Mouse (Mus musculus) thymus, adult 2 months (tissue): ENCODE measurements at regions not wholly inside any gene's neighbourhood (a gene's known extent, or its start where the extent isn't known, plus 50 kb on each side); places are given as distances from the start of the nearest gene placed in this dataset.

Source experiments
- CTCF ChIP-seq: fragments of 200-500 bp; IDR thresholded peaks from 2 replicates; pipeline ENCODE4 v1.5.1; 2012; ENCODE audit warnings: mild to moderate bottlenecking, control low read depth, low read length, moderate library complexity, borderline replicate concordance; ENCODE audit not compliant: control insufficient read depth, poor library complexity, insufficient read depth; ENCODE audit errors: extremely low read depth
- POLR2A ChIP-seq: fragments of 200-500 bp; IDR thresholded peaks from 2 replicates; pipeline ENCODE4 v1.6.1; 2012; ENCODE audit warnings: mild to moderate bottlenecking, low read length, control low read depth, moderate library complexity; ENCODE audit not compliant: control insufficient read depth, poor library complexity, insufficient read depth; ENCODE audit errors: extremely low read depth

DNA sequence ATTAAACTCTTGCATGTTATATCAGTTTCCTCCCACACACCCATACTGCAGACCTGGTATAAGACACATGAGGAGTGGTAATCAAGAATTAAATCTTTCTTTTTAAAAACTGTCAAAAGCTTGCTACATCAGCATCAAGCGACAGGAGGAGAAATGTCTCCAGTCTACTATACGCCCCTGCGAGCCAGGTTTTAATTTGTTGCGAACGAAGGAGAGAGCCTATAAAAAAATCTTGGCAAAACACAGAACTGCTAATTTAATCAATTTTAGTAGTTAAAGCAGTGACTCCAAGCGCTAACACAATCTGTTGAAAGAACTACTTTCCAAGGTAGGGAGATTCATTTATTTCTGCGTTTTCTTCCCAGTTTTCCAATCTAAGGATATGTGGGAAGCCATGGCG lies 50.4 kb upstream of the Rnft1 start:
- TF ChIP-seq CTCF, result no peak
- no peak for TF ChIP-seq POLR2A
